Mouse (Mus musculus) heart, postnatal 10 days (tissue): Measurements from ENCODE around the gene Kcnj11. TPM values are rescaled to one million over a fixed set of nuclear protein-coding genes. Genes with fewer than 3 reads are reported as not detected.
A peak's percentile ranks its signal among the peaks of the same experiment; 100 is the strongest.

Experiments used
- DNase-seq, 2 experiments: peaks; one replicate each; pipeline ENCODE4 v3.0.0; 2021
- intact Hi-C: fragments of 180-260 bp; cut with DNase I; formaldehyde crosslinking; loops from one replicate; pipeline ENCODE4 v1.15.1; 2025
- total RNA-seq, 2 experiments: library from RNA; stranded (reverse); gene quantifications; 2 replicates each; pipeline ENCODE4 v1.2.3; 2021

Kcnj11 gene
- total RNA-seq: 10 to 100 TPM; 77.5 to 85.1 TPM

DNA sequence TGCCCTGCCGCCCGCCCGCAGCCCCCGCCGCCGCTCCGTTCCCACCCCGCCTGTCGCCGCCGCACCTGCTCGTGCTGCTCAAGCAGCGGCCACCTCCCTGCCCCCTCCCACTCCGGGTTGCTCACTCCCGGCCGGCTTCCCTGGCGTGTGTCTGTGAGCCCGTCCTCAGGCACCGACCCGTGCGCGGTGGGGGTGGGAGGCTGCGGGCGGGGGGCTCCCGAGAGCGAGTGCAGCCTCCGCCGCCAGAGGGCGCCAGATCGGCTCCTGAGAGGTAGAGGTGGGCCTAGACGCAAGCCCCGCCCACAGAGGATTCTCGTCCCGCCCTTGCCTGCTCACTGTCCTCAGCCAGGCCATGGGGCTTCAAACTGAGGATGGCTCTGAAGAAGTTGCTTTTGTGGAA is at the start of gene Kcnj11:
Gene Kcnj11 (minus strand): TSS at position 202 of the 400 bp plus-strand sequence.
- intact Hi-C loops: no loop called here
- peak; percentile 82 to 87 for DNase-seq

DNA sequence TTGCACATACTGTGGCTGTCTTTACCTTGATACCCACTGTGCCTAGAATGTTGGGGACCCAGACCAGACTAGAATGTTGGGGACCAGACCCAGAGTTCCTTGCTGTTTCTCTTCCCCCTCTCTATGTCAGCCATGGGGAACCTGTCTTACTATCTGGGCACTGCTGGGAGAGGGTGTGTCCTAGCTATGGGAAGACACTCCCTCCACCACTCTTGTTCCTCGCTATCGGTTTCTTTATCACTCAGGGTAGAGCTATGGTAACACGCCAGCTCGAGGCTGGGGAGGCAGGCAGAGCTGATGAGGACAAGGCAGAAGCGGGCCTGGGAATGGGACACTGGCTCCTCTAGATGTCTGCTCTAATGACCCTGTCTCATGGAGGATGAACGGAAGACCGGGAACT is 46.9 kb upstream of the Kcnj11 start:
- intact Hi-C loops: no loop called here
- DNase-seq: no peak

DNA sequence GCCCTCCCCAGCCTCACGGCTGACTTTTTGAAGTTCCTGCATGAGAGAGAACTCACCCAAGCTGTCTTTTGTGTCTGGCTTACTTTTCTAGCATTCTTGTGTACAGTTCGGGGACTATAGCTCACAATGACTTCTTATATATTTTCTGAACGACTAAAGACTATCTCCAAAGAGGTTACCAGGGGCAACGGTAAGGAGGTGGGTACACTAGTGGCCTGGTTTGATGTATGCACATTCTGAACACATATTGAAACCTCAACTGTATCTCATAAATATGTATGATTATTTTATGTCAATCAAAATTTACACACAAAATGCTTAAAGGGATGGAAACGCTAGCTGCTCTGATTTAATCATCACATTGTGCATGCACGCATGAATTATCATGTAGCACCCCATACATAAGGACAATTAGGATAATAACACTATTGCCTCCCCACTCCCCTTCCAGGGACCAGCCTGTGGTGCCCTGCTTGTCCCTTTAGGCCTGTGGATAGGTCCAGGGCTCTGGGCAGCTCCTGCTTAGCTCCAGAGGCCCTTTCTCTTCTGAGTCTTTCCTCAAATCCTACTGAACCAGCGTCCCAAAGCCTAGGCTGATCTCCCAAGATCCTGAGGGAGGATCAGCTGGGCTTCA is 46.2 kb upstream of the Kcnj11 start:
- DNase-seq: no peak
- intact Hi-C loops: no loop called here

DNA sequence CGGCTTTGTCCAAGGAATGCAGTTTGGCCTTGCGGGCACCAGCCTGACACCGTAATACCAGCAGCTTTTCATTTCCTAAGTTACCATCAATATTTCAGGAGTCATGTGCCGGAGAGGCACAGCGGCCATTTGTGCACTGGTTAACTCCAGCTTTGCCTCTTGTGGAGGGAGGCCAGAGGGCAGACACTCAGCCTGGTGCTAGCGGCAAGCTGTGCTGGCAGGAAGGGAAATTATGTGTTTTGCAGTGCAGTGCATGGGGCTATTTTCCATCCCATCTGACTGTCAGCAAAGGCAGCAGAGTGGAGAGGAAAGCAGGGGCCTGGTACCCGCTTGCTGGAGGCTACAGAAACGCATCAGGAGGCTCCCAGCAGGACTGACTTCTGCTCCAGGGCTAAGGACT is 43.5 kb upstream of the Kcnj11 start:
- no peak for DNase-seq
- intact Hi-C loops: no loop called here

DNA sequence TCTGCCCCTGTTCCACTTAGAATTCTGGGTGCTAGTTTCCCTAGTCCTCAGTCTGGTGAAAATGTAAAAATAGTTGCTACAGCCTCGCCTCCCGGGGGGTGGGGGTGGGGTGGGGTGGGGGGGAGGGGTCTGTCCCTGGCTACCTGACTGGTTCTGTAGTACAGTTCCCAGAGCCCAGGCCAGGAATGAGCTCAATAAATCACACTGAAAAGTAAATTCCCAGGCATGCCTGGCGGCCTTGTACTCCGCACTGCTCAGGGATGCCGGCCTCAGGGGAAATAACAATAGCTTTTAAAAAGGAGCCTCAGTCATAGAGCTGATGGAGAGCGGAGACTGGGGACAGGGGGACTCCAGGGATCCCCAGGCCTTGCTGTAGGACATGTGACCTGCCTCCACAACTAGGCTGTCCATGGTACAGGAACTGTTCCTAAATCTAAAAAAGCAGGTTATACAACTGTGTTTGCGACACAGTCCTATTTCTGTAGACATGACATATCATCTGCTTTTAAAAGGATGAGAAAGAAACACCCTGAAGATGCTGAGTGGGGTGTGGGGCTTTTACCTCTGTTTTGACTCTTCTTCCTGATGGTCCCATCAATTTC is 37.9 kb upstream of the Kcnj11 start:
- intact Hi-C loops: no loop called here
- DNase-seq: no peak

DNA sequence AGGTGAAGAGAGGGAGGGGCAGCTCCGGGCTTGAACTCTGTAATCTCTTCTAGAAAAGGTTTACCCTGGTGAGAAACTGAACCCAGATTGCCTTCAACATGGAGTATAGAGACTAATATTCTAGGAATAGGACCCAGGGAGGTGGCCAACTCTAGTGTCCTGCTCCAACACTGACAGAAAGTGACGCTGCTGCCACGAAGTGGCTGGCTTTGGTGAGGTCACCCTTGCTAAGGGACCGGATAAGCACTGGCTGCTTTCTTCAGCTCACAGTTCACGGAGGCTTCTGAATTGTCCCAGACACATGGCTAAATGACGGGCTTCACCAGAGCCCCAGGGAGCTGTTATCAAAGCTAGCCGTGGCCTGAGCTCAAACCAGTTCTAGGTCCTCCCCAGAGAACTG is 33.3 kb upstream of the Kcnj11 start:
- intact Hi-C loops: loop anchor here (2.0 kb wide), 1 partner anchor 37 kb away; no protein-coding TSS in a partner anchor
- peak; percentile 54 to 67 for DNase-seq

DNA sequence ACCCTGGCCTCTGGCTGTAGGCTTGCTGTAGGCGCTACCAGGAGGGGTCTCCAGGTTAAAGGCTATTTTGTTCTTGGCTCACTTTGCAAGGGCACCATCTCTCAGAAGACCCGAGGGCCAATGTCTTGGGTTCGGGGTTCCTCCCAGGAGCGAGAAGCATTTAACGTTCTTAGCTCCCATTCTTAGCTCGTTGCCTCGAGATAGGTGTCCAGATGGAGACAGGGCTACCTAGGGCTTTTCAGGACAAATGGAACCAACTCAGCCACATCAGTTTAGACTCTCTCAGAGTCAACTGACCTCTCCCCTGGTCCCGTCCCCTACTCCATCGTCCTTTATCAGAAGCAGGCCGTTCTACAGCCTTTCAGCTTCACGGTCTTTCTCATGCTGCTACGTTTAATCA is 31.7 kb upstream of the Kcnj11 start:
- intact Hi-C loops: no loop called here
- DNase-seq: no peak

DNA sequence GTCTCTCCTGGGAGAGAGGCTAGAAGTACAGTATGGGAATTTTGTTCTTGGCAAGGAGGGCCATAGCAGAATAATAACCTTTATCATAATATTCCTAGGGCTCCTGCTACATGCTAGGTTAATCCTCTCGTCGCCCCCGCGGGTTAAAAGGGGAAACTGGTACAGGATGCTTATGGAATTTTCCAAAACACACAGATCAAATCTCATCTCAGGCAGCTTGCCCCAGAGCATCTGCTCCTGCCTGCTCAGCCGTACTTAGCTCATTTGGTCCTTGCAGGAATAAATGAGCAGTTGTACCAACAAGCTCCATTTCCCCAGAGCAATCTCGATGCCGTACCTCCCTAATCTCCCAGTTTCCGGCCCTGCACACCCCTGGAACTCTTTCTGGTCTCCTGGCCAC is 31.2 kb upstream of the Kcnj11 start:
- DNase-seq: no peak
- intact Hi-C loops: no loop called here

DNA sequence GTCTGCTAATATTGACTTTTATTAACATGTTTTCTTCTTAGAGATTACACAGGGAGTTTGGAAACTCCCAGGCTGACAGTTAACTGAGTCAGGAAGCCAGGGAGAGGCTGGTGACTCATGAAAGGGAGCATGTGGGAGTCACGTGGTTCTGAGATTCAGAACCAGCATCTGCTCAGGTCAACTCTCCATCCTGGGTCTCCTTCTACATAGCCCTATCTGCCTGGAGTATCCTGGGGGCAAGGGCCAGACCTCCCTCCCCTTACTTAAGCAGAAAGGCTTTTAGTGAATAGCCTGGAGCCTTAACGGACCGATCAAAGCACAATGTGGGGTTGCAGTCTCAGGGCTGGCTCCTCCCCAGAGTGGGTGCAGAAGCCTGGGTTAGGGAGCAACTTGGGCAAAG is 30.7 kb upstream of the Kcnj11 start:
- intact Hi-C loops: no loop called here

DNA sequence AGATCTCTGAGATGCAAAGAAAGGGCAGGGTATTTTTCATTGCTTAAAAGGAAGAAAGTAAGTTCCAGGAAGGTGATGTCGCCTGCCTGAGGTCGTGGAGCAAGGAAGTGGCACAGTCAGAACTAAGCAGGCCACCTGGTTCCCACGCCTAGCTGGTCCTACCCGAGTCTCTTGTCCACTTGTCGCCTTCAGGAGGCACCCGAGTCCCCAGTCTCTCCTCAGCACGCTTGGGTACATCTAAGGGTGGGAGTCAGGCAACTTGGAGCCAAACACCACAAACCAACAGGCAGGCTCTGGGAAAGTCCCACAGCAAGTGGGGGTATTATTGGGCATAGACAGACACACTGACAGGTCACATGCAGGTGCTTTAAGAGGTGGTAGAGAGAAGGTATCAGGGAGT is 30.2 kb upstream of the Kcnj11 start:
- no peak for DNase-seq
- intact Hi-C loops: no loop called here

More for the DNA sequence above, 30.7 kb upstream of the Kcnj11 start:
- DNase-seq: no peak

DNA sequence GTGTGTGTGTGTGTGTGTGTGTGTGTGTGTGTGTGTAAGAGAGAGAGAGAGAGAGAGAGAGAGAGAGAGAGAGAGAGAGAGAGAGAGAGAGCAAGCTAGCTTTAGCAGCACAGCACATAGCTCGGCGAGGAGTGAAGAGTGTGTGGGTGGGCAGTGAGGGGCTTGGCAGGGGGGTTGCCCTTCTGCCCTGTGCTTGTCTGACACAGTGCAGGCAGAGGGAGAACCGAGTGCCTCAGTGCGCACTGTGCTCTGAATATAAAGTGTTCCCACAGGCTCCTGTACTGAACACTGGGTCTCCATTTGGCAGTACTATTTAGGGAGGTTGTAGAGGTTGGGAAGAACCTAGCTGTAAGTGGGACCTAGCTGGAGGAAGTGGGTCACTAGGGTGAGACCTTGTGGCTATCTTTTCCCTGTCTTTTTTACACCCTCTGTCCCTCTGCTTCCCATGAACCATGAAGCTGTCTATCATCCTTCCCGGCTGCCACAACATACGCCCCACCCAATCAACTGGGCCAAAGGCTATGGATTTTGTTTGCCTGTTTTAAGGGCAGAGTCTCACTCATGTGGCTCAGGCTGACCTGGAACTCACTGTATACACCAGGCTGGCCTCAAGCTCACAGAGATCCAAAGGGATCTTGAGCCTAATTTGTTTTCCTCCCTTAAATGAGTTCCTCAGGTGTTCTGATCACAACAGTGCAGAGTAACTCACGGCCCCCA is 29.1 kb upstream of the Kcnj11 start:
- DNase-seq: no peak
- intact Hi-C loops: no loop called here

DNA sequence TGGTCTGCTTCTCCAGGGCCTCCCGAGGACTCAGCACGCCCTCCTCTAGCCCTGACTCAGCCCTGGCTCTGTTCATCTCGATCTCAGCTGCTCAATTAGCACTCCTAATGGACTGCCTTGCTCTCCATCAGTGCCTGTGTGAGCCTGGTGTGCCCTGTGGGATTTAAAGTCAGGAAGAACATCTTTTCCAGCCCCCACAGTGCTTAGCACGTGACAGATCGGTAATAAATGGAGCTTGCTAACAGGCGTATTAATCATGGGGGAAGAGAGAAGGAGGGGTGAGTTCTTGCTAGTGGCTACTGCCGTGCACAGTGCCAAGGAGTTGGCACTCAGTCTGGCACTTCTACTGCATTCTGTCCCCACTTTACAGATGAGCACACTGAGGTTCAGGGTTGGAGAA is 27.6 kb upstream of the Kcnj11 start:
- DNase-seq: no peak
- intact Hi-C loops: no loop called here

DNA sequence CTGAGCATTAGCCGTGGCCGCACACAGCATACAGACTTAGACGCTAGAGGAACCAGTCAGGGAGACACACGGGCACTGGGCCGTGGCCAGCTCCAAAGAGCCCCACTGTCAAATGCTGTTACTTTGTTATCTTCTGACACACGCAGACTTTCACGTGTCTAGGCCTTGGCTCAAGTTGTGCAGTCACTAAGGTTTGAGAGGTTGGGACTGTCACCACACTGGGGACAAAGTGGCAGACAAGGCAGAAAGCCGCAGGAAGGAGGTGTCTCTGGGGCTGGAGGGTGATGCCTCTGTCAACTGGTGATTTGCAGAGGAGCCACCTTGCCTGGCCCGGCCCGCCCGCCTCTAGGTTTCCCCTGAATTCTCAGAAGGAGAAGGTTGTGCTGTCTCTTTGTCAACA is 24.8 kb upstream of the Kcnj11 start:
- intact Hi-C loops: no loop called here
- peak; percentile 46 to 54 for DNase-seq

DNA sequence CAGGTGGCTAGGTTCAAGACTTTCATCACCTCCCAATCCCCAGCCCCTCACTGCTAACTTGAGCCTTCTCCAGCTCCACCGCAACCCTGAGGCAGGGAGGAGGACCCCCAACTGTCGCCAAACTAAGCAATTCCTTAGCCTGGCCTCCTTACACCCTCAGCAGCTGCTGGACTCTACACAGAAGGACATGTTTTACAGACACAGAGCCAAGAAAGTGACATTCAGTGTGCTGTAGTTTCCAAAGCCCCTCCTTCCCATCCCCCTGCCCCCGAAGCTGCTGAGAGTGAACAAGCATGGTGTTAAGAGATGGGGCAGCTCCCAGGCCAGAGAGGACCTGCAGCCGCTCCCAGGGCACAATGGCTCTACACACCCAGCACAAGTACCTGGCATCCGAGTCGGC is 23.9 kb upstream of the Kcnj11 start:
- intact Hi-C loops: no loop called here
- no peak for DNase-seq

DNA sequence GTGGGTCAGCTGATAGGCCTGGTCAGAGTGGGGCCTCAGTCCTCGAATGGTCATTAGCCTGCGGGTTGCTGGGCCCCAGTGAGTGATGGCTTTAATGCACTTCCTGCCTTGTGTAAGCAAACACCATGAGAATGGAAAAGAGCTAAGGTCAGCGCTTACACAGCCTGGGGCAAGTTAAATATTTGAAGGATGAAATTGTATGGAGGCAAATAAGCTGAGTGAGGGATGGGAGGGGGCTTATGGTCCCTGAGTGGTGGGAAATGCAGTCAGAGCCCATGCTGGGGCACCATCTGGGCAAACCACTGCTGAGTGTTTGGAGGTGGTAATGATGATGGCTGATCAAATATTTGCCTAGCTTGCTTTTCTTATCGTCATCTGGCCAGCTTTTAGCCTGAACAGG is 22.4 kb upstream of the Kcnj11 start:
- intact Hi-C loops: no loop called here
- no peak for DNase-seq

DNA sequence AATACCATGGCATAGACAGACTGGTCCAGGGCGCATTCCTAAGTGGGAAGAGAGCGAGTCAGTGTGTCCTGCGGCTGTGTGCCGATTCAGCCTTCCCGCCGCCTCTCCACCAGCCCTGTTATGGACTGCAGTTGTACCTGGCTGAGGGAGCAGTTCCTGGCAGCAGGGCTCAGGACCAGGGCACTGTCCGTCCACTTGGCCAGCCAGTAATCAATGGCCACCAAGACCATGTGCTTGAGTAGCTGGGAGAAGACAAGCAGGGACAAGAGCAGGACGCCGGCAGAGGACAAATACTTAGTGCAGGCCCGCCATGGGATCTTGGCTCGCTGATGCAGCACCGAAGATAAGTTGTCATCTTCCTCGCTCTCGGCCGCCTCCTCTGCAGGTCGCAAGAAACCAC is 16.5 kb upstream of the Kcnj11 start:
- no peak for DNase-seq
- intact Hi-C loops: no loop called here

DNA sequence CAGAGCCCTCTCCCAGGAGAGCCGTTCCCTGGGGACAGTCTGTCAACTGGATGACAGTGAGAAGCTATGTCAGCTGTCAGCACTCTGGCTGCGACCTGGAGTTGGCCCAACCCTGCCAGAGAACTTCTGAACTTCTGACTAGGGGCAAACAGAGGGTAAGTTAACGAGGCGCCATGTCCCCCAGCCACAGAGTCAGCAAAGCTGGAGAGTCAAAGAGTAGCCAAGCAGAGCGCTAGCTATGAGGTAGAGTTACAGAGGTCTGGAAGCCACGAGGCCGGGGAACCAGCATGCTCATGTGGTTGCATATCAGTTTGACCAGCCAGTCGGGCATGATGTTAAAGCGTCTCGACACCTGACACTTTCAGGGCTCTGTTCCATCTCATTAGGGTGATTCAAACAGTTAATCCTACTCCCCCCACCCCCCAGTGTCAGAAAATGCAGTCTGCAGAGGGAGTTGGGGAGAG is 15.6 kb upstream of the Kcnj11 start:
- peak; percentile 79 to 87 for DNase-seq
- intact Hi-C loops: no loop called here

DNA sequence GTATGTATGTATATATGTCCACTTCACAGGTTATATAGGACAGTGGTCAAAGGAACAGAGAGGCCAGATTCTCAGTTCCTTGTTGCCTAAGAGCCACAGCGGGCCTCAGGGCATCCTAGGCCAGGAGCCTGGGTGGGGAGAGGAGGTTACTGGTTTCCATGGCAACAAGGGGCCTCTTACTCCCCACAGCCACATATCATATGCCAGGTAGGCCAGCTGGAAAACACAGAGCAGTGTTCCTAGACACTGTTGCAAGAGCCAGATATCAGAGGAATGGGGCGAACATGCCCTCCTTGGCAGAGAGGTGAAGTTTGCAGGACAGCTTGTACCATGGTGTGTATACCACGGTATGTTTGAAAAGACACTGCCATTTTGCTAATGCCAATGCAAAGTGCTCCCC is 12.9 kb upstream of the Kcnj11 start:
- intact Hi-C loops: no loop called here
- DNase-seq: peak in 1 of 2 experiments; percentile 36

DNA sequence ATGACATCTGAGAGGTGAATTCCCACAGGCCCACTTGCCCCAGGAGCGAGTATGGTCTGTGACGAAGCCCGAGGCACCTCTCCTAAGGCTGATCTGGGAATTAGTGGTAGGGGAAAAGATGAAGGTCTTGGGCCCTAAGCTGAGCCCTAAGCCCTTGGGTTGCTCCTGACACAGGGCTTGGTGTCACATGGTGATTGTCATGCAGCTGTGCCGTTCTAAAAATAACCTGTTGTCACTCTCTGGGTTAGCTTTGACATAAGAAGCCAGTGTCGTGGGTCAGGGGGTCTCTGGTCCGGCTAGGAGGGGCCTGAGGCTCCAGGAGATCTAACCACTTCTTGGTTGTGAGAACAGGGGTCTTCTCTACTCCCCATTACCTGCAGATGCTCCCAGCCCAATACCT is 11.4 kb upstream of the Kcnj11 start:
- DNase-seq: peak; percentile 47 to 58
- intact Hi-C loops: no loop called here

DNA sequence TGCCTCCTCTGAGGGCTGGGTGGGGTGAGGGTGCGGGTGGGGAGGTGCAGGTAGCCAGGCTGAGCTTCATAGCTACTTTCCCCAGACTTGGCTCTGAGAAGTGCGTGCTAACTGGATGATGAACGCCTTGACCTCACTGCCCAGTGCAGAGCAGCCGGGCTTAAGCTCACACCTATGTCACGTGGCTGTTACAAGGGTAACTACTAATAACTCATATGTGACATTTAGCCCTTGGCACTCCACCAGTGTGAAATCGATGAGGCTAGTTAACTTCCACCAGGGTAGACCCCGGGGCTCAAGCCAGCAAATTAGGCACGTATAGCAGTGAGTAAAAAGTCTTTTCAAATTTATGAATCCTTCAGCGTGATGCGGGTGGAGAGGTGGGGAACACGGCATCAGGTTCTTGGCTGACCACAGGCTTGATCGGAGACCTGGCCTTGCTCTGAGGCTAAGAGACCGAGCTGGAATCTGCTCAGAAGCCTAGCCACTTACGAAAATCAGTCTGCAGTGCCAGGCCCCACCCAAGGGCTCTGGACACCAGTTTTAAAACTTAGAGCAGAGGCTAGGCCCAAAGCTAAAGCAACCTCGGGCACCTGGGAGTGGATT is 10.8 kb upstream of the Kcnj11 start:
- peak; percentile 22 to 44 for DNase-seq
- intact Hi-C loops: no loop called here

DNA sequence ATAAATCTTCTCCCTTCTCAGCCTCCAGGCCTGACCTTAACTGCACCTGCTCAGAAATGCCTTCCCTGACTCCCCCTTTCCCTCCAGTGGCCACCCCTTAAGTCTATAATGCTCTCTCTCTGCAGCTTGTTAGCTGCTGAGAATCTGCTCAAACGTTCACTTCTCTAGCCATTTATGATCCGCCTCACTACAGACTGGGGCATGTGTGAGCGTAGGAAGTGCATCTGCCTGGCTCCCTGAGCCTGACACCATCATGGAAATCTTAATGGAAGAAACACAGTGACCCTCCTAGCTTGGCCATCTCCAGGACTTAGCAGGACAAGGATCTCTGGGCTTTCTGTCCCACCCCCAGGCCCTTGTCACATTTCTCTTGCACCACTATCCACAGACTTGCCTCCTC is 9.5 kb upstream of the Kcnj11 start:
- no peak for DNase-seq
- intact Hi-C loops: no loop called here

DNA sequence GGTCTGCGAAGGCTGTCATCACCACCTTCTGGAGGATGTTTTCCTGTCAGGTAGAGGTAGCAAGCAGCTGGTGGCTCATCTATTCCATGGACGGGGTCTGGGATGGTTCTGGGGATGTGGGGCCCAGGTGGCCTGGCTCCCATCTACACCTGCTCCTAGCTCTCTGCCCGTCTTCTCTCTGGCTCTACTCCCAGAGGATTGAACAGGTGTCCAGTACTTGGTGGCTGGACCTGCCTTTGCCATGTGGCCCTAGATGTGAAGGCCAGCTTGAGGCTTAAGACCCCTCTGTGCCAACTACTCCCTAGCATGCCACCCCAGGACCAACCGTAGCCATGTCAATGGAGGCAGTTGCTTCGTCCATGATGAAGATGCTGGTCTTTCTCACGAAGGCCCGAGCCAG is 4.9 kb upstream of the Kcnj11 start:
- DNase-seq: no peak
- intact Hi-C loops: no loop called here
